Mouse (Mus musculus) liver, adult 10 weeks (tissue): ENCODE results near the gene Lmx1a. TPM values are rescaled to one million over a fixed set of nuclear protein-coding genes. Genes with fewer than 3 reads are reported as not detected.

Experiments used
- polyA plus RNA-seq: library from polyadenylated mRNA; stranded (reverse); fragments of 350-450 nt; fragmentation: Illumina TruSeq; extraction: RNeasy Lipid Tissue Mini Kit (QIAGEN cat#74804); gene quantifications from one replicate; pipeline ENCODE4 v1.2.3, GENCODE M21; 2014; ENCODE audit warnings: low read depth, low replicate concordance

The Lmx1a gene
- polyA plus RNA-seq, result not detected

GRCm38 (mm10) chr1:167689232-167689261 is at the start of gene Lmx1a:
Gene Lmx1a, plus strand, starts transcription at chr1:167689237.

Other genes starting within 250 kb of the Lmx1a start
- gene Lrrc52, start 222.5 kb upstream of the Lmx1a start, polyA plus RNA-seq, result not detected
- 1.7 TPM for gene Rxrg, start 90.9 kb upstream of the Lmx1a start, polyA plus RNA-seq